Mouse (Mus musculus): ENCODE measurements around the gene 1500009C09Rik. TPM values are rescaled to one million over a fixed set of nuclear protein-coding genes. Genes with fewer than 3 reads are reported as not detected.
A peak's percentile ranks its signal among the peaks of the same experiment; 100 is the strongest.
"Not testable (repeated sequence)": the region's sequence is repeated elsewhere in the genome, so short reads cannot be mapped to it uniquely, and the experiment has no call there.

The 1500009C09Rik gene
- polyA plus RNA-seq, 1 experiment from 2014 or later = not detected

DNA sequence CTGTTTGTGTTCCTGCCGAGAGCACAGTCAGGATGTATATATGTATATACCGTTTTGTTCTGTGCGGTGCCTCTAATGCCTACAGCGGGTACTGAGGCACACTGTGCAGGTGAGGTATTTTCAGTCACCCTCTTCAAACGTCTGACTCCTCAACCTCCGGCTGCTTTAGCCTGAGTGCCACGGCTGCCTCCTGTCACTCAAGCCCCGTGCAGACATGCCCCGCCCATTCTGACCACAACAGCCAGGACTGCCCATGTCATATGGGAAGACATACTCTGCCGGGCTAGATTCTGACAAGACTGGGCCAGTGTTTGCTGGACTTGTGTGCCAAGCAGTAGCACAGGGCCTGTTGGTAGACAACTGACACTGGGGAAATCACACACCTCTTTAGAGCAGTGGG is 16.5 kb upstream of the 1500009C09Rik start:
- 54% methylated on average over 10 of the region's 10 CpGs for WGBS
- Histone ChIP-seq H3K27ac (replicated peaks) (no peak overlapping the region), H3K4me3 (replicated peaks) (no peak overlapping the region), H3K36me3 (peaks cover 18% of the 10 kb centered on the region), H3K27me3 (no peaks in the 10 kb centered on the region), H3K4me1 (no peaks in the 10 kb centered on the region), H3K4me2 (replicated peaks) (no peak overlapping the region), H3K9me3 (replicated peaks) (no peaks in the 10 kb centered on the region), H3K9ac (no peak overlapping the region)
- no peak for ATAC-seq (ENCODE audit: insufficient number of reproducible peaks, low FRiP score, low TSS enrichment, low read depth)

- no peak overlapping the region for H3K4me3 ChIP-seq (replicated peaks)
- WGBS = 18% methylated on average over 5 of the region's 5 CpGs
- H3K9ac ChIP-seq = no peak overlapping the region
- no peaks in the 10 kb centered on the region for H3K9me3 ChIP-seq (replicated peaks)
- ATAC-seq (ENCODE audit: insufficient number of reproducible peaks, low FRiP score, low TSS enrichment, low read depth) = 0 out of 2 replicates have a peak, but pooled peaks have one; percentile 68
- H3K4me1 ChIP-seq = no peaks in the 10 kb centered on the region
- no peaks in the 10 kb centered on the region for H3K27me3 ChIP-seq
- no peak overlapping the region for H3K4me2 ChIP-seq (replicated peaks)
- peaks cover 18% of the 10 kb centered on the region for H3K36me3 ChIP-seq
- H3K27ac ChIP-seq (replicated peaks) = no peak overlapping the region
Measured at GRCm38 (mm10) chr15:82236565-82236964, 15.6 kb upstream of the 1500009C09Rik start.

DNA sequence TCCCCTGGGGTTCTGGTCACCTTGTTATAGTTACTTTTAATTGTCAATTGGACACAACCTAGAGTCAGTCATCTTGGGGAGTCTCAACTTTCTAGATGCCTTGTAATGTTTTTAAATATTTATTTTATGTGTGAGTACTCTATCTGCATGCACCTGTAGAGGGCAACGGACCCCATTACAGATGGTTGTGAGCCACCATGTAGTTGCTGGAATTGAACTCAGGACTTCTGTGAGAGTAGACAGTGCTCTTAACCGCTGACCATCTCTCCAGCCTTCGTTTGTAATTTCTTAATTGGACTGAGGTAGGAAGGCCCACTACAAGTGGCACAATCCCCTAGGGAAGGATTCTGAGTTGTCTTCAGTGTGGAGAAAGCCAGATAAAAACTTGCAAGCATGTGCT is 8.9 kb upstream of the 1500009C09Rik start:
- ATAC-seq (ENCODE audit: insufficient number of reproducible peaks, low FRiP score, low TSS enrichment, low read depth) = no peak
- H3K36me3 ChIP-seq = 0 out of 2 replicates have a peak, but pooled peaks cover 4% of the 10 kb centered on the region

DNA sequence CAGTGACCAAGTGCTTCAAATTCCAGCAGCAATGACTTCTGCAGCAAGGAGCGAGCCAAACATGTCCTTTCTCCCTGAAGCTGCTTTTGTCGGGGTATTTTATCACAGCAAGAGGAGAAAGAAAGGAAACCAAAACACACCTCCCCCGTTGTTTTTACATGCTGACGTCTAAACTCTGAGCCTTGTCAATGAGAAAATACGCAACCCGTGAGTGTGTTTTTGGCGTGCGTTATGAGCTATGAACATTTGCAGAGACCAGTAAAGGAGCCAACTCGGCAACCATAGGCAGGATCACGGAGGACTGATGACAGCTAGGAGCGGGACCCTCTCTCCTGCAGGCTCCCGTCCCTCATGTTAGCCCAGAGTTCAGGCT is 8.5 kb upstream of the 1500009C09Rik start:
- WGBS = 2% methylated on average over 12 of the region's 12 CpGs
- no peaks in the 10 kb centered on the region for H3K36me3 ChIP-seq
- H3K4me3 ChIP-seq (replicated peaks) = peak overlapping the region; percentile 85
- no peak for ATAC-seq (ENCODE audit: insufficient number of reproducible peaks, low FRiP score, low TSS enrichment, low read depth)
- no peaks in the 10 kb centered on the region for H3K27me3 ChIP-seq
- no peaks in the 10 kb centered on the region for H3K9me3 ChIP-seq (replicated peaks)
- peak overlapping the region; percentile 95 for H3K4me2 ChIP-seq (replicated peaks)
- H3K4me1 ChIP-seq = peaks cover 14% of the 10 kb centered on the region; the same call in 1 of the 2 replicates
- H3K27ac ChIP-seq (replicated peaks) = 0 out of 2 replicates have a peak overlapping the region, but pooled peaks have one; percentile 80
- H3K9ac ChIP-seq = peak overlapping the region; percentile 73

More for the DNA sequence above, 8.9 kb upstream of the 1500009C09Rik start:
- H3K4me2 ChIP-seq (replicated peaks) = peak overlapping the region; percentile 95
- H3K4me1 ChIP-seq = peaks cover 14% of the 10 kb centered on the region; the same call in 1 of the 2 replicates
- H3K9ac ChIP-seq = 0 out of 2 replicates have a peak overlapping the region, but pooled peaks have one; percentile 73
- WGBS = 67% methylated on average over 3 of the region's 3 CpGs
- no peaks in the 10 kb centered on the region for H3K27me3 ChIP-seq
- H3K9me3 ChIP-seq (replicated peaks) = no peaks in the 10 kb centered on the region
- H3K27ac ChIP-seq (replicated peaks) = 0 out of 2 replicates have a peak overlapping the region, but pooled peaks have one; percentile 80
- peak overlapping the region; percentile 85 for H3K4me3 ChIP-seq (replicated peaks)

DNA sequence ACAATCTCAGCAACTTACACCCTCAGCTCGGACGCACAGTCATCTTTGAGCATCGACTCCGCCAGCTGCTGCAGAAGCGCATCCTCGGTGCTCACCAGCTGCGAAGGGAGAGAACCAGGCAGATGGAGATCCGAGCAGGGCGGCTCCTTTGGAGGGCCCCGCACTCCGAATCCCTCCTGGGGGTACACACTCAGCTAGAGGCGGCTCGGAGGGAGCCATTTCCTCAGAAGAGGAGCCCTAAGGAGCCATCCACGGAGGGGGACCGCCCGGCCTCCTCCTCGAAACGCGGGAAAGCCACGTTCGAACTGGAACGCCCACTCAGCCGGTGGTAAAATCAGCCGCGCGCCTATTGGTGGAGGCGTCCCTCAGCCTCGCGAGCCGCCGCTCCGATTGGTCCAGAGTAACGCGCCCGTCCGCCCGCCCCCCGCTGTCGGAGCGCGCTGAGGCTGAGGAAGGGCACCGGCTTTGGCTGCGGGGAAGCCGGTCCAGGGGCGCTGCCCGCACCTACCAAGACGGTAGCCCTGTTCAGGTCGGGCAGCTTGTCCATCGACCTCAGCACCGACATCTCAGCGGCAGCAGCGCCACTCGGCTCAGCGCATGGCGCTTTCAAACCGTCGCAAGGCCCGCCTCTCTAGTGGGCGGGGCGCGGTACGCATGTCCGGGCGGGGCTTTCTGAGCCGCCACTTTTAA is 7.9 kb upstream of the 1500009C09Rik start, which contains the start of gene Cenpm:
Gene Cenpm (minus strand): TSS at position 634 of the 690 bp plus-strand sequence.
- H3K4me3 ChIP-seq (replicated peaks) = peak within 1 kb of the TSS; percentile 85
- no peaks in the 10 kb centered on the region for H3K36me3 ChIP-seq
- H3K4me2 ChIP-seq (replicated peaks) = peak within 1 kb of the TSS; percentile 95
- ATAC-seq (ENCODE audit: insufficient number of reproducible peaks, low FRiP score, low TSS enrichment, low read depth) = peak; percentile 93
- WGBS = 0% methylated on average over 65 of the region's 65 CpGs
- H3K27me3 ChIP-seq = no peaks in the 10 kb centered on the region
- peak within 1 kb of the TSS; percentile 80 for H3K27ac ChIP-seq (replicated peaks)
- no peaks in the 10 kb centered on the region for H3K9me3 ChIP-seq (replicated peaks)
- H3K9ac ChIP-seq = peak within 1 kb of the TSS; percentile 73
- H3K4me1 ChIP-seq = peaks cover 14% of the 10 kb centered on the region; the same call in 1 of the 2 replicates

DNA sequence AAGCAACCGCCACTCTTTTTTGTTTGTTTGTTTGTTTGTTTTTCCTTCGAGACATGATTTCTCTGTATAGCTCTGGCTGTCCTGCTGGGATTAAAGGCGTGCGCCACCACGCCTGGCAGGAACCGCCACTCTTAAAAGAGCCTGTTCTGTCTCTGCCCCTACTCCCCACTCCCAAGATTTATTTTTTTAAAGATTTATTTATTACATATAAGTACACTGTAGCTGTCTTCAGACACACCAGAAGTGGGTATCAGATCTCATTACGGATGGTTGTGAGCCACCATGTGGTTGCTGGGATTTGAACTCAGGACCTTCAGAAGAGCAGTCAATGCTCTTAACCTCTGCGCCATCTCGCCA is 7.4 kb upstream of the 1500009C09Rik start:
- 21% methylated on average over 9 of the region's 9 CpGs for WGBS
- H3K27me3 ChIP-seq; ATAC-seq (ENCODE audit: insufficient number of reproducible peaks, low FRiP score, low TSS enrichment, low read depth); H3K36me3 ChIP-seq; H3K9me3 ChIP-seq (replicated peaks): not testable (repeated sequence)
- H3K4me1 ChIP-seq = peaks cover 14% of the 10 kb centered on the region; the same call in 1 of the 2 replicates
- H3K4me3 ChIP-seq (replicated peaks) = peak overlapping the region; percentile 85
- peak overlapping the region; percentile 80 for H3K27ac ChIP-seq (replicated peaks)
- peak overlapping the region; percentile 42 for H3K9ac ChIP-seq
- peak overlapping the region; percentile 95 for H3K4me2 ChIP-seq (replicated peaks)

- no peak overlapping the region for H3K4me2 ChIP-seq (replicated peaks)
- H3K27ac ChIP-seq (replicated peaks) = no peak overlapping the region
- H3K4me3 ChIP-seq (replicated peaks) = no peak overlapping the region
- no peaks in the 10 kb centered on the region for H3K27me3 ChIP-seq
- H3K9me3 ChIP-seq (replicated peaks) = no peaks in the 10 kb centered on the region
- peaks cover 14% of the 10 kb centered on the region; the same call in 1 of the 2 replicates for H3K4me1 ChIP-seq
- ATAC-seq (ENCODE audit: insufficient number of reproducible peaks, low FRiP score, low TSS enrichment, low read depth) = no peak
- H3K9ac ChIP-seq = no peak overlapping the region
- no peaks in the 10 kb centered on the region for H3K36me3 ChIP-seq
- 63% methylated on average over 3 of the region's 3 CpGs for WGBS
Measured at GRCm38 (mm10) chr15:82247131-82247776, 4.9 kb upstream of the 1500009C09Rik start.

DNA sequence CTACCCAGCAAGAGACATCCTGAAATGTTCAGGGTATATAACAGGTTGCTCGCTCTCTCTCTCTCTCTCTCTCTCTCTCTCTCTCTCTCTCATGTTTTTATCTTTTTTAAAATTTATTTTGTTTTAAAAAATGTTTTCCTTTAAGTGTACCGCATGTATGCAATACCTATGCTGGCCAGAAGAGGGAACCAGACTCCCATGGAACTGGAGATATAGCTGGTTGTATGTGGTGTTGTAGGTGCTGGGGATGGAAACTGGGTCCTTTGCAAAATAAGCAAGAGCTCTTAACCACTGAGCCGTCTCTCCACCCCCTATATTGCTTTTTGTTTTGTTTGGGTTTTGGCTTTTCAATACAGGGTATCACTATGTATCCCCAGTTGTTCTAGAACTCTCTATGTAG is 618 bp upstream of the 1500009C09Rik start:
- H3K4me3 ChIP-seq (replicated peaks) = no peak overlapping the region
- H3K27me3 ChIP-seq = no peaks in the 10 kb centered on the region
- H3K36me3 ChIP-seq = no peaks in the 10 kb centered on the region
- ATAC-seq (ENCODE audit: insufficient number of reproducible peaks, low FRiP score, low TSS enrichment, low read depth) = no peak
- H3K4me1 ChIP-seq = no peaks in the 10 kb centered on the region; the same call in 1 of the 2 replicates
- H3K9me3 ChIP-seq (replicated peaks) = no peaks in the 10 kb centered on the region
- no peak overlapping the region for H3K27ac ChIP-seq (replicated peaks)
- H3K9ac ChIP-seq = no peak overlapping the region
- H3K4me2 ChIP-seq (replicated peaks) = no peak overlapping the region
- 97% methylated on average over 3 of the region's 3 CpGs for WGBS

- Histone ChIP-seq H3K9ac (no peak overlapping the region), H3K4me3 (replicated peaks) (no peak overlapping the region), H3K4me2 (replicated peaks) (no peak overlapping the region), H3K4me1 (no peaks in the 10 kb centered on the region; the same call in 1 of the 2 replicates), H3K9me3 (replicated peaks) (no peaks in the 10 kb centered on the region), H3K27me3 (peaks cover 5% of the 10 kb centered on the region; the same call in 1 of the 2 replicates), H3K36me3 (no peaks in the 10 kb centered on the region), H3K27ac (replicated peaks) (no peak overlapping the region)
- 40% methylated on average over 4 of the region's 4 CpGs for WGBS
- ATAC-seq (ENCODE audit: insufficient number of reproducible peaks, low FRiP score, low TSS enrichment, low read depth) = no peak
Measured at GRCm38 (mm10) chr15:82255248-82255647, 3.1 kb downstream of the 1500009C09Rik start.

DNA sequence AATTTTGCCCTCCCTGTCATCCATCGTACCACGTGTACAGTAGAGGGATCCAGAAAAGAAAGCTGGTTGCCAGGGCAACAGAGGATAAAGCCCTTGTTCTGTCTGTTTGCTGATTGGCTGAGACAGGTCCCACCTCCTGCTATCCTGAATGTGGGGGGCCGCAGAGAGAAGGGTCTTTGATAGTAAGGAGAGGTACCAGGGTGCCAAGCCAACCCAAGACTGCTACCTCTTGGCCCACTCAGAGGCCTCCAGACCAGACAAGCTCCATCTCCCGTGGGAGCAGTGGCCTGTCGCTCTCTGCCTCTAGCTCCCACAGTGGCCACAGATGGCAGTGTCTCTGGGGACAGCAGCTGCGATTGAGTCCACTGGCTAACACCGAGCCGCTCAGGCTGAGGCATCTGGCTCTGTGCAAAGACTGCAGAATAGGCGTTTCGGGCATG is 3.8 kb downstream of the 1500009C09Rik start:
- Histone ChIP-seq H3K9ac (no peak overlapping the region), H3K4me3 (replicated peaks) (no peak overlapping the region), H3K27ac (replicated peaks) (no peak overlapping the region), H3K27me3 (peaks cover 5% of the 10 kb centered on the region; the same call in 1 of the 2 replicates), H3K4me1 (no peaks in the 10 kb centered on the region; the same call in 1 of the 2 replicates), H3K36me3 (no peaks in the 10 kb centered on the region), H3K4me2 (replicated peaks) (no peak overlapping the region), H3K9me3 (replicated peaks) (no peaks in the 10 kb centered on the region)
- 17% methylated on average over 10 of the region's 10 CpGs for WGBS
- no peak; the same call in 1 of the 2 replicates for ATAC-seq (ENCODE audit: insufficient number of reproducible peaks, low FRiP score, low TSS enrichment, low read depth)

DNA sequence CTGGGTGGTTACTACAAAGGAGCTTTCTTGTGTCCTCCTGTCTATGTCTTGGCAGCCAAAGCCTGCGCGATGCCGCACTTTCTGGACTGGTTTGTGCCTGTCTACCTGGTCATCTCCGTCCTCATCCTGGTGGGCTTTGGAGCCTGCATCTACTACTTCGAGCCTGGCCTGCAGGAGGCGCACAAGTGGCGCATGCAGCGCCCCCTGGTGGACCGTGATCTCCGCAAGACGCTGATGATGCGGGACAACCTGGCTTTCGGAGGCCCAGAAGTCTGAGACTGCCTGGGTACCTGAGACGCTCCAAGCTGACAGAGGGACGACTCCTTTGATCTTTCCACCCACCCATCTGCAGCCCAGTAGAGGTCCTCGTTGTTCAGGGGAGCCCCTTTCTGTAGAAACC is 7.3 kb downstream of the 1500009C09Rik start:
- H3K36me3 ChIP-seq = no peaks in the 10 kb centered on the region
- H3K9me3 ChIP-seq (replicated peaks) = no peaks in the 10 kb centered on the region
- WGBS = 12% methylated on average over 16 of the region's 16 CpGs
- no peak for ATAC-seq (ENCODE audit: insufficient number of reproducible peaks, low FRiP score, low TSS enrichment, low read depth)
- H3K4me1 ChIP-seq = peaks cover 2% of the 10 kb centered on the region; the same call in 1 of the 2 replicates
- no peak overlapping the region for H3K4me2 ChIP-seq (replicated peaks)
- no peak overlapping the region for H3K9ac ChIP-seq
- no peak overlapping the region for H3K4me3 ChIP-seq (replicated peaks)
- peaks cover 5% of the 10 kb centered on the region; the same call in 1 of the 2 replicates for H3K27me3 ChIP-seq
- no peak overlapping the region for H3K27ac ChIP-seq (replicated peaks)
